Mouse (Mus musculus) heart, postnatal 25 days (tissue): ENCODE data around the gene Retnlg. TPM values are rescaled to one million over a fixed set of nuclear protein-coding genes. Genes with fewer than 3 reads are reported as not detected.
"Not testable (repeated sequence)": the region's sequence is repeated elsewhere in the genome, so short reads cannot be mapped to it uniquely, and the experiment has no call there.

Experiments
- DNase-seq: peaks from one replicate; pipeline ENCODE4 v3.0.0; 2022; ENCODE audit warnings: low spot score
- intact Hi-C: fragments of 180-260 bp; cut with DNase I; formaldehyde crosslinking; loops from one replicate; pipeline ENCODE4 v1.15.1; 2025
- total RNA-seq, 2 experiments: library from RNA; stranded (reverse); gene quantifications; 2 replicates each; pipeline ENCODE4 v1.2.3; 2021

The Retnlg gene
- under 1 TPM; 0.62 to 0.81 TPM for total RNA-seq

DNA sequence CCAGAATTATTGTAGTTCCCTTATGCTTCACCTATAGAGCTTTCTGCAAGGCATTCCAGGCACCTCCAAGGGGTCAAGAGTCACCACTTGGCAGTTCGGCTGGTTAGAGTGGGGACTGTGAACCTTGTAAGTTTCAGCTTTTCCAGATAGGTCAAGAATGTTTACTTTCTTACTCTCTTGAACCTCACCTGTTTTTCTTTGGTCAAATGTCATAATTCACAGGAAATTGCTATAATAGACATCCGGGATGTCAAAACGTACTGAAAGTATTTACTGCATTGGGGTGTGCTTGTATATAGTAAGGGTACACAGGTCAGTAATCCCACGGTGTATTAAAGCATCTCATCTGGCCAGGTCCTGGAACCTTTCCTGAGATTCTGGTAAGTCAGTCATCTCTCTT is at the start of gene Retnlg:
Retnlg (plus strand) TSS at position 301 of the 400 bp plus-strand sequence.
- intact Hi-C loops = no loop called here
- DNase-seq = no peak

DNA sequence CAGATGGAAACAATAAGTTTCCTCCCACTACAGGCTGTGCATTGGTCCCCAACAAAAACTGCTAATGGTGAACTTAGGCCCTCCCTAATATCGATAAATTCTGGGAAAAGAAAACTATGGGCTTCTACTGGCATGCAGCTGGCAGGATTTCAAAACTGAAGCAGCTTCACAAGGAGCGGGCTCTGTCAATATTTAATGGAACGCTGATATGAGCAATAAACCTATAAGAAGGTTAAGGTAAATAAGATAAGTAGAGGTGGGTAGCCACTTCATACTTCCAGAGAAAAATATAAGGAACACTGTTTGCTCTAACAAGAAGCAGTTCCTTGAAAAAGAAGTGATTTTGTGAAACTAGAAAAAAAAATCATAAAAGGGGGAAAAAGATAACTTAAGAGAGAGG is 45.9 kb upstream of the Retnlg start:
- intact Hi-C loops = no loop called here
- no peak for DNase-seq

DNA sequence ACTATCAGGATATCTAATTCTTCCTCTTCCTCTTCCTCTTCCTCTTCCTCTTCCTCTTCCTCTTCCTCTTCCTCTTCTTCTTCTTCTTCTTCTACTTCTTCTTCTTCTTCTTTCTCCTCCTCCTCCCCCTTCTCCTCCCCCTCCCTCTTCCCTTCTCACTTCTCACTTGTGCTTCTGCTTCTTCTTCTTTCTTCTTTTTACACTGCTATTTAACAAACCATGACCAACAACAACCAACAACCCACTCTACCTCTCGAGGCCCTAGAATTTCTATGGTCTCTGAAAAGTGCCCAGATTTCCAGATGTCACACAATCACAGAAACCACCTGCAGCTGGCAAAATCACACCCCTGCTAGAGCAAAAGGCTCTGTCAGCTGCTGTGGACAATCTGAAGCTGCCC is 44.8 kb upstream of the Retnlg start:
- intact Hi-C loops = no loop called here
- DNase-seq = no peak

DNA sequence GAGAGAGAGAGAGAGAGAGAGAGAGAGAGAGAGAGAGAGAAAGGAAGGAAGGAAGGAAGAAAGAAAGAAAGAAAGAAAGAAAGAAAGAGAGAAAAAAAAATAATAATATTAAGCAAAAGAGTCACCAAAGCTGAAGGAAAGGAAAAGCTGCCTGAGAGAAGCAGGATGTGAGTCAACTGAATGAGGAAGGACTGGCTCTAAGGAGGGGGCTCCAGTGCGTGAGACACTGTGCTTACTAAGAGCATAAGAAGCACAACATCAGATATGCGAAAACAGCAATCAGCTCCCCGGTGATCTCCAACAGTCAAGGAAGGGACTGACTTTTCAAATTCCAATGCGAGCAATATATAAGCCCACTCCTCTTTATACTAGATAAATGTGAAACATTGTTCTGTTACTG is 43.4 kb upstream of the Retnlg start:
- intact Hi-C loops = no loop called here
- DNase-seq = no peak

DNA sequence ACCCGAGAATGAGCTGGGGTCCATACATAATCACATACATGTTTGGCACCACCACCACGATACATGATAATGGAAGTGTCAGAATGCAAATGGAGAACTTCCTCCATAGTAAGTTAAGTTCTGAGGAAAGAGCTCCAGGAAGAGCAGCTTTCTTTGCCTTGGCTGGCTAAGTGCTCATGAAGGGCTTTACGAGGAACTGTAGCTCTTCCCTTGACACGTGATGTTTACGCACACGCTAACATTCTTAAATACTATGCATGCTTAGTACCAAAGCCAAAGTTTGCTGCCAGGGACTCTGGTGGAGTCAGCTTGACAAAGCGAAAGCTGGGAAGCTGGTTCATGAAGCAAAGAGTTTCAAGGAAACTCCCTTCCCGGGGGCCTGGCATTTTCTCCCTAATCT is 40.4 kb upstream of the Retnlg start:
- no peak for DNase-seq
- intact Hi-C loops = no loop called here

DNA sequence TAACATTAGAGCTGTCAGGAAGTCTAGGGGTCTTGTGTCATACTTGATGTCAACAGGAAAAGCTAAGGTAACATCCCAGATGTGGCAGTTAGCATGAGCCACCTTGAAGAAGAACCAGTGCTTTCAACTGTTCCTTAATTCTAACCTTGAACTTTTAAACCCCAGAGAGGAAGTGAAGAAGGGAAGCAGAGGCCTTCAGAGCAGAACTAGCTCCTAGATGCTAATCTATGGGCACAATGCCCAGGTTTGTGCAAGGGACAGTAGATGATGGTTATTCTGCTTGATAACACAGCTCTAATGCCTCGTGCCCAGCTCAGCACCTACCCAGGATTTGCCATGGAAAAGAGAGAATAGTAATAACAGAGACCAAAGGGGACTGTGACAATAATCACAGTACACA is 38.8 kb upstream of the Retnlg start:
- intact Hi-C loops, DNase-seq: not testable (repeated sequence)

DNA sequence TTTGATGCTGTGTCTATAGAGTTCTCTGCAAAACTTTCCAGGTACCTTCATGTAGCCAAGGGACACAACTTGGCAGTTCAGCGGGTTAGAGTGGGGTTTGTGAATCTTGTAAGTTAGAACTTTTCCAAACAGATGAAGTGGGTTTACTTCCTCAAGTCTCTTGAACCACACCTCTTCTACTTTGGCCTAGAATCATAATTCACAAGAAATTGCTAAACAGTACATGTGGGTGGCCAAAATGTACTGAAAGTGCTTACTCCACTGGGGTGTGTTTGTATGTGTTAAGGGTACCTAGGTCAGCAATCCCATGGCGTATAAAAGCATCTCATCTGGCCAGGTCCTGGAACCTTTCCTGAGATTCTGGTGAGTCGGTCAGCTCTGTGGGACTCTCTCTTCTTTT is 30.2 kb upstream of the Retnlg start, which contains the start of gene Retnla:
Retnla (plus strand) TSS at position 286 of the 400 bp plus-strand sequence.
- intact Hi-C loops = no loop called here
- no peak for DNase-seq

DNA sequence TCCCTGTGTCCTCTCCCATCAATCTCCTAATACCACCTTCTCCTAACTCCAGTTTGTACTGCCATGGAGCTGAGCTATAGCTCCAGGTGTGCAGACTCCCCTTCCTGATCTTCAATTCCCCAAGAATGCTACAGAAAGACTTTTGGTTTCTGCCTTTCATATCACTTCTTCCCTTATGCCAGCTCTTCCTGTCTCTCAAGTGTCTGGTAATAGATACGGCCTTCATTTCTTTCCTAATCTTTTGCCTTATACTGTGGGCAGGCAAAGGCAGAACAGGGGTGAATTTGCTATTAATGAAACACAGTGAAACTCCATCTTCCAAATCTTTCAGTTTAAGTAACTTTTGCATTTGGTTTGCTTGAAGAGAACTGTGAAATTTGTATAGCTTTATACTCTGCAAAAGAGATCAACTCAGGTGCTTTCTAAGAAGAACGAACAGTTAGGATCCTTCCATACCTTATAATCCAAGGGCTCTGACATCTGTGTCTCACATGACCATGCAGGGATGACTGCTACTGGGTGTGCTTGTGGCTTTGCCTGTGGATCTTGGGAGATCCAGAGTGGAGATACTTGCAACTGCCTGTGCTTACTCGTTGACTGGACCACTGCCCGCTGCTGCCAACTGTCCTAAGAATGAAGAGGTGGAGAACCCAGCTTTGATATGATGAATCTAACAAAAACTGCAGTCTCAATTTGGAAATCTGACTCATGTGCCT is 28.6 kb upstream of the Retnlg start:
- no peak for DNase-seq
- intact Hi-C loops = no loop called here

DNA sequence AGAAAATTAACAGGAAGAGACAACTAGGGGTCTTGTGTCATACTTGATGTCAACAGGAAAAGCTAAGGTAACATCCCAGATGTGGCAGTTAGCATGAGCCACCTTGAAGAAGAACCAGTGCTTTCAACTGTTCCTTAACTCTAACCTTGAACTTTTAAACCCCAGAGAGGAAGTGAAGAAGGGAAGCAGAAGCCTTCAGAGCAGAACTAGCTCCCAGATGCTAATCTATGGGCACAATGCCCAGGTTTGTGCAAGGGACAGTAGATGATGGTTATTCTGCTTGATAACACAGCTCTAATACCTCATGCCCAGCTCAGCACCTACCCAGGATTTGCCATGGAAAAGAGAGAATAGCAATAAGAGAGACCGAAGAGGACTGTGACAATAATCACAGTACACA is 7.4 kb upstream of the Retnlg start:
- DNase-seq, intact Hi-C loops: not testable (repeated sequence)

DNA sequence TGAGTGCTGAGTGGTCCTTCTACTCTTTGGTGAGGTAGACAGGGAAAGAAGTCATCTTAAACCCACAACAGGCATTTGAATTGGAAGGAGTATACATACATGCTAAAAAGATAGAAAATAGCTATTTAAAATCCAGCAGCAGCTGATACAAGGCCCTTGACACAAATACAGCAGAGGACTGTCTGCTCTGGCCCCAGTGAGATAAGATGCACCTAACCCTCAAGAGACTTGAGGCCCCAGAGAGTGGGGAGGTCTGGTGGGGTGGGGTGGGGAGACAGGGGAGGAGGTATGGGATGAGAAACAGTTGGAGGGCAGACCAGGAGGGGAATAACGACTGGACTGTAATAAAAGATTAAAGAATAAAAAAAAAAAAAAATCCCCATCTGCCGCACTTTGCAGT is 4.7 kb upstream of the Retnlg start:
- intact Hi-C loops = no loop called here
- DNase-seq = no peak

DNA sequence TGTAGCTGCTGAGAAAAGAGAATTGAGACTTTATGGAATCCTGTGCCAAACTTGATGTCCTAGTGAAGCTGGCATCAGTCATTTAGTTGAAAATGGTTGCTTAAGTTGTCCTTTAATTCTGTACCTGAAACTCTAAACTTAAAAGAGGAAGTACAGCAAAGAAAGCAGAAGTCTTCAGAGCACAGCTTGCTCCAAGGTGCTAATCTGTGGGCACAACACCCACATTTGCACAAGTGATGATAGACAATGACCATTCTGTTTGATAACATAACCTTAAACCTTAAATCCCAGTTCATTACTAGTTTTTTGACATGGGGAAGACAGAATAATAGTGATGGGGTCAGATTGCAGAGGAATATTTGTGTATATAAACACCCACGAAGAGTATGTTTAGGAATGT is 3.8 kb upstream of the Retnlg start:
- intact Hi-C loops = no loop called here
- no peak for DNase-seq

DNA sequence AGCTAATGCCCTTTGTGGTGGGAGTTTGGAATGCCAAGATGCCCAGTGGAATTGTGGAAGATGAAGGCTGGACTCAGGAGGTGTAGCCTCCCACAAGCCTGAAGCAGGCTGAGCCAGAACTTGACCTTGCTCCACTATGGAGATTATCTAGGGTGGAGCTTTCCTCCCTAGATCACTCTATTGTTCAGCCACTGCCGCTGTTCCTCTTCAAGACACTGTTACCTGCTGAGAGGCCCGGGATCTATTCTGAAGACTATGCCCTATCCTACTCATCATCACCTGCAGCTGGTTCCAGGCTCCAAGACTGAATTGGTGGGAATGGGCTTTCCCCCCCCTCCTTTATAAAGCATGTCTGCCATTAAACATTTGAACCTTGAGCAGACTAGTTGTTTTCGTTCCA is 2.8 kb upstream of the Retnlg start:
- DNase-seq = no peak
- intact Hi-C loops = no loop called here

DNA sequence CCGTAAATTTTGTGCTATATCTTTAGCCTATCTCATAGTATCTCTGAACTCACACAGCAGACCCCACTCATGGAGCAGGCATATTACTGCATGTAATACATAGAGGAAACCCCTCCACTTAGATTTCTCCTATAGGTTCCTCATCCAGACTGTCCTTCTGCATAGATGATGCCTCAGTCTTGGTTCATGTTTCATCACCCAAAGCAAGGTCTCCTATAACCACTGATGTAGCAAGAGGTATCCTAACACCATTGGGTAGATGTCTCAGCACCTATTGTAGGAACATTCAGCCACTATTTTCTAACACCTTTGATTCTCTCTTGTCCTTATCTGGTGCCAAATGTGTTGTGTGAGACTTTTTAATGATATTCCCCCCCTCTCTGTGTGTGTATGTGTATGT is 667 bp upstream of the Retnlg start:
- intact Hi-C loops = no loop called here
- no peak for DNase-seq

DNA sequence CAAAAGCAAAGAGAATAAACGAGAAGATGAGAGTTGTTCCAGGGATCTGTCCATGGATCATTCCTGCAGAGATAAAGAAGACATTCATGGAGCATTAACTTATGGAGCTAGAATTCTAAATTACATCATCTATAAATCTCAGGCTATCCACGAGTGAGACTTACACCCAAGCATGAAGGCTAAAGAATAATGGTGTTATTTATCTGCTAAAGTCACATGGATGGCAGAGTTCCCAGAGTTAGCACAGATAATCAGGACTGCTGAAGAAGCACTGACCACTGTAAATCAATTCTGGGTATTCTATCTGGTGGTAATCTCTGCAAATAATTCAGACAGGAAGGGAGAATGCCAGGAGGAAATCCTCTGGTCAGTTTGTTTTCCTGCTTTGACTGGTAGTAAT is 18.3 kb downstream of the Retnlg start:
- intact Hi-C loops = no loop called here
- no peak for DNase-seq

DNA sequence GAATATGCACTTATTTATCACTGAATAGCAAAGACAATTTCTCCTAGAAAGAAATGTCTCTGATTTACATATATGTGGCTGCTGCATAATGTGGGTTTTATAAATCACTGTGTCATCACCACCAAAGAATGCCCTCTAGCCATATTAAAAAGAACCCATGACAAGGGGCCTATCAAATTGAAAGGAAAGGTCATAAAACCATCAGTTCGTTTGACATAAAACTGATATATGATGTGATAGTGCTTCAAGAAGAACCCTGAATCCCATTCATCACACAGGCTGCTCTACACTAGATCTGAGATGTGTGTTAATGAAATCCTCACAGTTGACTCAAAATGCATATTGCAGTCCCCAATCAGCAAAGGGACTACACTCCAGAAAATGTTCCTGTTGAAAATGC is 27.4 kb downstream of the Retnlg start:
- no peak for DNase-seq
- intact Hi-C loops = no loop called here

DNA sequence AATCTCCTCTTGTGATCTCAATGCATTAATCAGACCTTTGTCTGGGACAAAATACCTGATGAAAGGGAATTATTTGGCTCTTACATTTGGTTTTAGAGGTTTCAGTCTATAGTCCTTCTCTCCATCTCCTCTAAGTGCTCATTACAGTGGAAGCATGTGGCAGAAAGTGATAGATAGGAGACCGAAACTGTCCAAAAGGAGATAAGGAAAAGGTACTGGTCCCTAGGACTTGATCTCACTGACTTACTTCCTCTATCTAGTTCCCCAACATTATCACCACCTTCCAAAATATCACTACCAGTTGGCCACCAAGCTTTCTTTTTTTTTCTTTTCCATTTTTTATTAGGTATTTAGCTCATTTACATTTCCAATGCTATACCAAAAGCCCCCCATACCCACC is 38.8 kb downstream of the Retnlg start:
- DNase-seq = no peak
- intact Hi-C loops = no loop called here

DNA sequence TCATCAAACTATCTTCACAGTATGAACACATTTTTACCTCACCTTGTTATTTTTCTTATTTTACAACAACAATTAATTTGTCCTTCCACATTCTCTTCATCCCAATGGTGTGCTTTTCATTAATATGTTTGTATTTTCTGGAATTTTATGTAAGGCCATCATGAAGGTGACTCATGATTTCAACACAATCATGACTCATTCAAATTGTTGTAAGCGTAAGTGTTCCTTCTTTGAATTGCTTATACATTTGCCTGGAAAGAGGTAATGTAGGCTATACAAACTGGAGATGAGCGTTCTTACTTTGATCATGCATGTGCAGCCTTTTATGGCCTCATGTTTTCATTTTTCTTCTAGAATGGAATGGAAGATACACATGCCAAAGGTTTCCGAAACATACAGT is 40.8 kb downstream of the Retnlg start:
- intact Hi-C loops = no loop called here
- no peak for DNase-seq

DNA sequence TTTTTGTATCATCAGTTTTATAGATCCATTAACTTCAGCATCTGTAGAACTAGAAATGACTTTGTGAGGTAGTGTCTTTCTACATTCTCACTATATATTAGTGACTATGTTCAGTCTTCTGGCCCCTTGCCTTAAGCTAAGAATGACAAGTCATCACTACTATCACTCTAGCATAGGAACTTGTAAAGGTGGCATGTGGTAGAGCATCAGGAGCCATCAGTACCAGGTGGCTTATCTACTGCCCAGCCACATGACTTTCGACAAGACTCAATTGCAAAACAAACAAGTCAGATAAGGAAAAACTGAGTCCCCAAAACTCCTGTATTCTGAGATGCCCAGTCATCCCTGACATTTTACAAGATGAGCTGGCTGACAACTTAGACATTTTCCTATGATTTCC is 51.3 kb downstream of the Retnlg start:
- intact Hi-C loops = no loop called here
- DNase-seq = no peak
